Mouse (Mus musculus) spleen, adult 2 months (tissue): ENCODE measurements at regions not wholly inside any gene's neighbourhood (a gene's known extent, or its start where the extent isn't known, plus 50 kb on each side); places are given as distances from the start of the nearest gene placed in this dataset.

Experiments used
- CTCF ChIP-seq: fragments of 200-500 bp; IDR thresholded peaks from 2 replicates; pipeline ENCODE4 v1.5.1; 2011; ENCODE audit warnings: mild to moderate bottlenecking, inconsistent platforms; ENCODE audit not compliant: insufficient read depth, insufficient read length, insufficient replicate concordance; ENCODE audit errors: extremely low read depth
- POLR2A ChIP-seq: fragments of 200-500 bp; IDR thresholded peaks from 2 replicates; pipeline ENCODE4 v1.6.1; 2011; ENCODE audit warnings: low read depth, low read length, inconsistent platforms

DNA sequence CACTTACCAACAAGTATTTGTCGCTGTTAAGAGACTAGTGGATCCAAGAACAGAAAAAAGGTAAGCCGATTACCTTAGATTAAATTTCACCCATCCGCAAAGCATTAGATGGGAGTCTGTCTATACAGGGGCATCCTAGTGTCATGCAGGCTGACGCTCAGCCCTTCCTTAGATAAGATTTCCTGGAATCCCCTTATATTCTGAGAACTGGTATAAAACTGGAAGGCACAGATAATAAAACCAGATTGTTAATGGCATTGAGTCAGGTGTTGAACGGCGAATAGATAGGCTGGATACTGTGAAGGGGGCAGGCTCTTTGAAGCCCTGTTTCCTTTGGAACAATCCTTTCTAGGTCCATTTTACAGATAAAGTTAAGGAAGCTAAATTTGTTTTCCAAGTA is 74.1 kb upstream of the Hnrnpk start:
- TF ChIP-seq CTCF (no peak), POLR2A (no peak)
